Mouse (Mus musculus): ENCODE measurements around the gene Per3. TPM values are rescaled to one million over a fixed set of nuclear protein-coding genes. Genes with fewer than 3 reads are reported as not detected.

Gene Per3
- 1 to 10 TPM; 5.3 to 6.9 TPM for total RNA-seq (2021)
- long read RNA-seq, experiment 1, partial matches to known transcripts: 1 of 2 reads
- long read RNA-seq, experiment 1, other reads (novel, unspliced or antisense): 1 of 2 reads
- long read RNA-seq, experiment 2, full-length matches to known transcripts: 1 of 5 reads
- long read RNA-seq, experiment 2, partial matches to known transcripts: 3 of 5 reads
- long read RNA-seq, experiment 2, other reads (novel, unspliced or antisense): 1 of 5 reads

DNA sequence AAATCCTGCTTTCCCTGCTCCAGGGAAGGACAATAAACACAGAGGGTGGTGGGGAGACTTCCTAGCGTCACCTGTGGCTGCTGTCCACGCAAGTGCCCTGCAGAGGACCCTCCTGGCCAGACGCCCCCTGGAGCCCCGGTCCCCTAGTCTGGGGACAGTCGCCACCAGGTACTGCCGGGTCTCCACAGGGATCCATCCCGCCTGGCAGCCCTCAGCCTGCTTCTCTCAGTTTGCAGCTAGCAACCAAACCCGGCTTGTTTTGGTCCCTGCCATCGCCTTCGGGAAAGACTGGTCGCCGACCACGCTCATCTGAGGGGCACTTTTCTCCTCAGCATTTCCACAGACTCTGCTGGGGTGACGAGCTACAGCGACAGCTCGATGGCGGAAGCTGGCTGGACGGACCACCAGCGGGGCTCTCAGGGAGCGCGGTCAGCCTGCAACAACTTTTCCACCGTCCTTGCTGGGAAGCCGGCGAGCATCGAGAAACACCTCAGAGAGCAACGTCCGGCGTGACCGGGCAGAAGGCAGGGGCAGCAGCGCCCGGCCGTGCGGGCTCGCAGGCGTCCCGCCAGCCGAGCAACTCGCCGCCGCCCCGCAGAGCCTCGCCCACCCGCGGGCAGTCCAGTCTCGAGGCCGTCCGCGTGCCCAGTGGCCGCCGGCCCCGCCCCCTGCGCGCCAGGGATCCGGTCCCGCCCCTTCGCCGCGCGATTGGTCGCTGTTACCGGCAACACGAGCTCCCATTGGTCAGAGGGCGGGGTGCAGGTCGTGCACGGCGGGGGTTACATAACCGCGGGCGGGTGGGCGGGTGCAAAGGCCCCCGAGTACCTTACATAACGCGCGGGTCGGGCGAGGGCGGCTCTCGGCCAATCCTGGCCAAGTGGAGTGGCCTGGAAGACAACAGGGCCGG, at the start of gene Per3:
Gene Per3 (minus strand): TSS at position 629 of the 907 bp plus-strand sequence.
- peak; percentile 98 for DNase-seq (ENCODE audit: low spot score)

- no peak for DNase-seq (ENCODE audit: low spot score)
Measured at GRCm38 (mm10) chr4:151089270-151089669, 44.8 kb upstream of the Per3 start, which contains the start of gene Gm13090. Gene Gm13090, plus strand, starts transcription at chr4:151089570.

DNA sequence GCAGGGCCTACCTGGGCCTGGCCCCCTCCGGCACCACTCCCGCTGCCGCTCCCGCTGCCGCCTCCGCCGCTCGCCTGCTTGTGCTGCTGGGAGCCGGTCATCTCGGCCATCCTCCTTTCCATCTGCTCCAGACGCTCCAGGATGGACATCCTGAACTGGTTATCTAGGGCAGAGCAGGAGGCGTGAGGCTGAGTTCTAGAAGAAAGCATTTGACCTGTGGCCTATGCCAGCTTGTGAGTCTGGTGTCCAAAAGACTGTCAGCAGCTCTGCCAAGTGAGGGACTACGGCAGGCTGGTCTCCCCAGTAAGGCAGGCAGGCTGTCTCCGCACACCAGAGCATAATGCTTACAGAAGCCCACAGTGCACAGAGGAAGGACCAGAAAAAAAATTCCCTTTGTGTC, 44.4 kb upstream of the Per3 start:
- no peak for DNase-seq (ENCODE audit: low spot score)

GRCm38 (mm10) chr4:151087358-151087757, 42.9 kb upstream of the Per3 start:
- no peak for DNase-seq (ENCODE audit: low spot score)

DNA sequence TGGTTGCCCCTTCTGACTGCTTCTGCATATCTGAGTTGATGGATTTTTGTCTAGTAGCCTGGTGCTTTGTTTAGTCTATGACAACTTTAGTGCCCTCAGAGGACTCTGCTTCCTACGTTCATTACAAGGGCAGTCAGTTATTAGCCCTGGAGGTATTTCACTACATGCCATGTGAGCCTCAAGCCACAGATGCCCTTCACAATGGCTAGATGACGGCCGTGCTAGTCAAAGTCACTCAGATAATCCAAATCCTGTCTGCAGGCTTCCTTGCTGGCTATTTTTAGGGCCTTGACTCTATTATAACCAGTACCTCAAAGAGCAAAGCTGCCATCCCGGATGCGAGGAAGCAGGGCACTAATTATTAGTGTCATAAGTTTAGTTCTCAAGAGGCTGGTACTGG, 38.6 kb upstream of the Per3 start:
- DNase-seq (ENCODE audit: low spot score): no peak

- no peak for DNase-seq (ENCODE audit: low spot score)
Measured at GRCm38 (mm10) chr4:151081977-151082376, 37.5 kb upstream of the Per3 start.

- DNase-seq (ENCODE audit: low spot score): no peak
Measured at GRCm38 (mm10) chr4:151081355-151081754, 36.9 kb upstream of the Per3 start.

DNA sequence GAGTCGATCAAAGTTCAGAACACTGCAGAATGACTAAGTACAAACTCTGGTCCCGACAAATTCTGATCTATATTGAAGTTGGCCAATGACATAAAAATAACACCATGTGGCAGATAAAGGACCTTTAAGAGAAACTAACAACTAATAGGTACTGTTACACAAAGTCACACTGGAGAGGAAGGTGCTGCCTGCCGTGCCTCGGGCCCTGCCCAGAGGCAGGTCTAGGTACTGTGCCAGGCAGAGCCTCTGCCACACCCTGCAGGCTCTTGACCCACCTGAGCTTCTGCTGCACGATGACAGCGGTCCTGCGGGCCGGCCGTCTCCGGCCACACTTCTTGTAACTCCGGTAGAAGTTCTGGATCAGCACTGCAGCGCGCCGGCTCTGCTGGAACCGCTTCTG, 30.4 kb upstream of the Per3 start:
- DNase-seq (ENCODE audit: low spot score): no peak

DNA sequence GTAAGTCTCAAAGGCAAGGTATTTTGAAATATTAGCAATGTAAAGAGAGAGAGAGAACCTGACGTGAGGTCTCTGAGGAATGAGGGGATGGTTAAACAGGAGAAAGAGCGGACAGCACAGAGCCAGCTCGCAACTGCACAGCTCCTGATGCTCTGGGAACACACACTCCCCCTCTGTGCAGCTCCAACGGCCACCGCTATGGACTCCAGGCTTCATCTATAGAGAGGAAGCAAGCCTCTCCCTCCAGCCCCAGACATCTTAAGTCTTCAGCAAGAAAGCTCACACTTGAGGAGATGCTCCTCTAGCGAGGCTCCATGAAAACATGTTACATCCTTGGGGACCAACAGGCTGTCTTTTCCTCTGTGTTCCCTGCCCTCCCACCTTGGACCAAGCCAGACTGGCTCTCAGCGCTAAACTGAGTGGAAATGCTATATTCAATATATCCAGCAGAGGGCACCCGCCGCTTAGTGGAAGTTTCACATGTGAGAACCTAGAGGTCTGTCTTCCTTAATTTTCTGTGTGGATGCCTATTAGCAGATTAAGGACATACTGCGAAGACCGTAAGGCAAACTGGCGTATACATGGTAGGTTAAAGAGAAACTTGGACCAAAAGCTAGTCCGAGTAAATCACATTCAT, 28.8 kb upstream of the Per3 start:
- peak; percentile 79 for DNase-seq (ENCODE audit: low spot score)

DNA sequence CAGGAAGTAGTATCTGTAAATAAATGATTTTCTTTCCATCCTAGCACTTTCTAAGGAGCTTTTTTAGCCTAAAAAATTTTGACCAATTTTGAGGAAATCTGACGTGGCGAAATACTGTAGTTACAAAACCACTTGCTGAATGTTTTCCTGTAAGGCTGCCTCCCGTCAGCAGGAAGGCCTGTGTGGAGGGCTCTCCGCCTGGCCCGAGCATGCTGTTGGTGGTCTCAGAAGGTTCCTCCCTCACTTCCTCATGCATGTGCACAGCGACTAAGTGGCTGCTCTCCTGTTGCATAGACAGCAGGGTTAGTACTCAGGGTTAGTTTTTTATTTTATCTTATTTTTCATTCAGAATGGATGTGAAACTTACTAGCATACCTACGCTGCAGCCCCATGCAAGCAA, 26.5 kb upstream of the Per3 start:
- DNase-seq (ENCODE audit: low spot score): no peak

- DNase-seq (ENCODE audit: low spot score): no peak
Measured at GRCm38 (mm10) chr4:151068751-151069150, 24.3 kb upstream of the Per3 start.

GRCm38 (mm10) chr4:151059566-151059965, 15.1 kb upstream of the Per3 start:
- no peak for DNase-seq (ENCODE audit: low spot score)

- no peak for DNase-seq (ENCODE audit: low spot score)
Measured at GRCm38 (mm10) chr4:151058634-151059033, 14.2 kb upstream of the Per3 start.

DNA sequence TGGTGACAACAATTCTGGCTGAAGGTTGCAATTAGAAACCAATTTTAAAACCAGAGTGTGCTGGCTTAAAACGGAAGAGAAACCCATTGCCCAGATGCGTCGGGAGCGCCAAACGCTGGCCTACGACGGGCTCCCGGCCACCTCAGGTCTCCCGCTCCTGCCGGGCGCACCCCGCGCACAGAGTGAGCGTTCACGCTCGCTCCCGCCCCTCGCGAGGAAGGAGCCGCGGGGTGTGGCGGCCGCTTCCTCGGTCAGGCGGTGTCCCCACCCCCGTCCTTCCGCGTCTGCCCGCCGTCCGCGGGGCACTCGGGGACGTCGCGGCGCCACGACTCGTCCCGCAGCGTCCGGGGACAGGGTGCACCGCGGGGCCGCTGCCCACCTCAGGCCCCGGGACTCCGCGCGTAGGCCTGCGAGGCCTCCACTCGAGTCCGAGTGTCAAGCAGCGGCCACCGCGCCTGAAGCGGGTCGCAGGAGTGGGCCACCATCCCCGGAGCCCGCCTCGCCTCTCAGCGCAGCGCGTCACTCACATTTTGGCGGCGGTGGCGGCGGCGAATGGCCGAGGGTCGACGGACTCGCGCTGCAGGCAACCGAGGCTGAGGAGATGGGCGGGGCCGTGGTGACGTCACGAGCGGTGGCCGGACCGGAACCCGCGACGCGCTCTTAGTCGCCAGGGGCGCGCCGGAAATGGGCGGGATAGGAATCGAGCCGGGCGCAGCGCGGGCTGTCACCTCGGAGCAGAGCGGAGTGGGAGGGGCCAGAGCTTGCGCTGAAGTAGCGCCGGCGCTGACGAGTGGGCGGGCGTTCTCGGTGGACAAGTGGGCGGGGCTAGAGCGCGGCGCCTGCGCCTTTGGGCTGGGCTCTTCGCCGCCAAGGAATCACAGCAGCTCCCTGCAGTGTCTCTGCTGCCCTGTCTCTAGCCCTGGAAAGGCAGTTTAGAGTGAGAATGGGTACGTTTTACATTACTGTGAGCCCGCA, 13.2 kb upstream of the Per3 start, which contains the start of gene Vamp3:
Gene Vamp3 (minus strand): TSS at position 617 of the 975 bp plus-strand sequence.
- peak; percentile 98 for DNase-seq (ENCODE audit: low spot score)

- DNase-seq (ENCODE audit: low spot score): no peak
Measured at GRCm38 (mm10) chr4:151051162-151051561, 6.7 kb upstream of the Per3 start.

DNA sequence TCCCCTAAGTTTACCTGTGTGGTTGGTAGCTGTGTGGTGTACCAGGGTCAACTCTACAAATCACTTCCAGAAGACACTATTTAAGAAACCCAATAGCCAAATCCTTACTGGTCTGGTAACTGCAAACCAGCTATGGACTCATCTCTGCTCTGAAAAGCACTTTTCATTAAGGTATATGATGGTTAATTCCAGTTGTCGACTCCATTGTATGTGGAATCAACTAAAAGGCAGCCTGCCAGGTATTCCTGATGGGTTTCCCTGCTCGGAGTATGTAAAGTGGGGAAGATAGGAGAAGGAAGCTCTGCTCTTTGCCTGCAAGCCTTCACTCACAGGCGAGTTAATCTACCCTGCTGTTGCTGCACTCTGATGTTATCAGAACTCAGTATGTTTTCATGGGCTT, 2.1 kb upstream of the Per3 start:
- DNase-seq (ENCODE audit: low spot score): no peak

GRCm38 (mm10) chr4:151044944-151045570, 592 bp upstream of the Per3 start:
- DNase-seq (ENCODE audit: low spot score): no peak

DNA sequence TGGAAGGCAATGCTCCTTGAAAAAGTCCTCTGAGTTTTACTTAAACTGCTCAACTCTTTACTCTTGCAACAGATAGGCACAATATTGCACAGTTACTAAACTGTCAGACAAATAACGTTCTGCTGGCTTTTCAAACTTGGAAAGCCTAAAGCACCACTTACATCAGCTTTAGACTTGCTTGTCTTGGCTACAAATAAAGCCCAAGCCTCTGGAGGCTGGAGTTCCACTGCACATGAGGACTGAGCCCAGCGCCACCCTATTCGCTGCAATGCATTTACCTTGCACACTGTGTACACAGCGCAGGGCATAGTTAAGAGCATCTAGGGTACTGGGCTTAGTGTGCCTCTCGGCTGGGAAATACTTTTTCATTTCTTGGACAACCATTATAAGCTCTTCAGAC, 1.2 kb downstream of the Per3 start:
- peak; percentile 24 for DNase-seq (ENCODE audit: low spot score)

DNA sequence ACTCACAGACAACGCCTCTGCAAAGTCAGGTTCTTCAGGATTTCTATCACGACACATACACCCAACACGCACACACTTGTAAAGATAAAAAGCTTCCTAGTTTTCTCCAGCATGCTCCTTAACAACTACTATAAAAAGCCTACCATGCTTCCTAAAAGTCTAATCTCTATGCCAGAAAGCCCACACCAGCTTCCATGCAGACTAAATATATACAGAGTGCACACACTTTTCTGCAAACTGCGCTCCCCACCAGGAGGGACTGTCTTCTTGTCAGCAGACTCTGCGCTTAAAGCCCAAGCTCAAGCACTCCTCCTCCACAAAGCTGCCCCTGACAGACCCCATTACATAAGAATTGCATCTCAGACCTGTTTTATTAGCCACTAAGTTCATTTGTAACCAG, 3.0 kb downstream of the Per3 start:
- no peak for DNase-seq (ENCODE audit: low spot score)

DNA sequence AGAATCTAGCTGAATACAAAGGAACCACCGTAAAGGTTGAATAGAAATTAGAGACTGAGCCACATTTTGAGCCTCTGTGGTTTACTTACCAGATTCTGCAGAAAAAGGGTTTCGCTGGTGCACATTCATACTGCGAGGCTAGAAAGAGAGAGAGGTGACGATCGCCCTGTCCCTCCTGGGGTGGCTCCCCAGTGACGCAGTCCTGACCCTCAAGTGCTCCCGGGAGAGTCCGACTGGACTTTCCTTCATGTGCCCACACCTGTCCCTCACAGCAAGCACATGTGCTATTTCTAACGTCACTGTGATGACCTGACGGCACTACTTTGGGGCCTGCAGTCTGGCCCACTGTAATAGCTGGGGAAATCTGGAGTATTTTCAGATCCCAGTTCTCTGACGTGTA, 6.7 kb downstream of the Per3 start:
- DNase-seq (ENCODE audit: low spot score): no peak

DNA sequence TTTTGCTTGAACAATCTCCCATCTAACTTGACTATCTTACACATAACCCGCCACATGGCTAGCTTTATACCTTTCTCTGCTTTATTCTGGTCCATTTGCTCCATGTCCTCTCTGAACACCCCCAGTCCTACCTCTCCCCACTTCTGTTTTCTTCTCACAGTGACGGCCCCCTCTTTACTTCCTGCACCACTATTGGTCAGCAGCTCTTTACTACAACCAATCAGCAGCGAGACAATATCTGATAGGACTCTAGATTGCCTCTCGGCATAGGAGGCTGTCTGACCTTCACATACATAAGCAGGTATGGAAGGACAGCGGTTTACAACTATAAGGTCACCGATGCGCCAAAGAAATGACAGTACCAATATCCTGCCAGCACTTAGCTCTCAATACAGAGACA, 7.9 kb downstream of the Per3 start:
- no peak for DNase-seq (ENCODE audit: low spot score)

Data from gastrocnemius, adult 18-20 months (tissue).